Mouse (Mus musculus) activated CD4-positive, CD25-positive, alpha-beta regulatory T cell, adult 4 months (primary cell): ENCODE results near the gene Spink4. TPM values are rescaled to one million over a fixed set of nuclear protein-coding genes. Genes with fewer than 3 reads are reported as not detected.
"Not testable (repeated sequence)": the region's sequence is repeated elsewhere in the genome, so short reads cannot be mapped to it uniquely, and the experiment has no call there.

Source experiments
- ATAC-seq: one replicate; pipeline ENCODE4 v1.8.0; 2017
- polyA plus RNA-seq, 2 experiments: library from polyadenylated mRNA; unstranded; fragments of 100-300 nt; shearing (Covaris generic); gene quantifications; one replicate each; pipeline ENCODE4 v1.2.1; 2017

Spink4 gene
- polyA plus RNA-seq, 2 experiments from 2014 or later, result not detected

- ATAC-seq, result peak; percentile 69
Measured at GRCm38 (mm10) chr4:40906298-40906697, 13.6 kb upstream of the Spink4 start.

DNA sequence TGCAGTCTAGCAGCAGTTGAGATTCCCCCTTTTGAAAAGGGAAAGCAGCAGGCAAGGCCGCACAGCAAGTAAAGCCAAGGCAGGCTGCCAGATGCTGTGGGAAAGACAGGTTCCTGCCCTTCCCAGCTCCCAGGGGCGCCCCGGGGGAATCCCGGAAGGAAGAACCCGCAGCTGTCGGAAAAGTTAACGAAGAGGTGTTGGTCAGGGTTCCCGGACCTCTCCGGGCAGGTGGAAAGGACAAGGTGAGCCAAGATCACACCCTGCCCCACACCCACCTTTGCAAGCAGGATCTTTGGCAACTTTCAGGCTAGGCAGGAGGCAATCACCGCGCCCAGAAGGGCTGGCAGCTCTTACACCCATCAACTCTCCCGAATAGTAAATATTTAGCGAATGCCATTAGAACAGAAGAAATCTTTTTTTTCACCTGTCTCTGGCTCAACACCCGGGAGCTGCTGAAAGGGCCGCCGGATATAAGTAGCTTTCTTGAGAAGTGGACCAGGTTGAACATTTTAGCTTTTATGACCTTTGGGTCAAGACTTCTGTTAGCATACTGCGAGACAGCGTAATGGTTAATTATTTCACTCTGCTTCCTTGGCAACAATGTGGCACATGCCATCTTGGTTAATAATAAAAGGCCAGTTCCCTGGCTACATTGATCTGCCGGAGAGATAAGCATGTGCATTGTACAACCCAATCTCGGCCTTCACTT lies 11.4 kb upstream of the Spink4 start:
- ATAC-seq, result no peak

DNA sequence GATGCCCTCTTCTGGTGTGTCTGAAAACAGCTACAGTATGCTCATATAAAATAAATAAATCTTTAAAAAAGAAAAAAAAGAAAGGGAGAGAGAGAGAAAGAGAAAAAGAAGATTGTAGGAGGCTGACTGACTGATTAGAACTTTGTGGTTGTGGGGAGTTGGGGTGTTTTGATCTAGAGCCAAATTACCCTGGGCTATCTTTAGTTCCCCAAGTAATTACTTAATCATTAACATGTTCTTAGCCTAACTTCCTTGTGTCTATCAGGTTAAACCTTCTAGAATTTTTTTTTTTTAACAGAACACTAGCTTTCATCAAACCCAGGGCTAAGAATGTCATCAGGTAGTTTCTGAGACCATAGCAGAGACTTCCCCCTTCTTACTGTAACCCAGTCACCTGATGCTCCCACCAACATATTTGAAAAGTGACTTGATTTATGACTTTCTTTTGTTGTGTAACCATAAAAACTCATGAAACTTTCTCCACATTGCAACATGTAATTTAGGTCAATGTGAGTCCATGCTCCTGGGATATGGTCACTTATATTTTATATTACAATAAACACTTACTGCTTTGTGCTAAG lies 5.5 kb upstream of the Spink4 start:
- ATAC-seq, result no peak

- ATAC-seq, result no peak
Measured at GRCm38 (mm10) chr4:40915947-40916346, 3.9 kb upstream of the Spink4 start.

- ATAC-seq, result no peak
Measured at GRCm38 (mm10) chr4:40916592-40917155, 3.2 kb upstream of the Spink4 start.

- ATAC-seq, result no peak
Measured at GRCm38 (mm10) chr4:40920576-40920975, 724 bp downstream of the Spink4 start.

- no peak for ATAC-seq
Measured at GRCm38 (mm10) chr4:40921288-40921687, 1.4 kb downstream of the Spink4 start.

DNA sequence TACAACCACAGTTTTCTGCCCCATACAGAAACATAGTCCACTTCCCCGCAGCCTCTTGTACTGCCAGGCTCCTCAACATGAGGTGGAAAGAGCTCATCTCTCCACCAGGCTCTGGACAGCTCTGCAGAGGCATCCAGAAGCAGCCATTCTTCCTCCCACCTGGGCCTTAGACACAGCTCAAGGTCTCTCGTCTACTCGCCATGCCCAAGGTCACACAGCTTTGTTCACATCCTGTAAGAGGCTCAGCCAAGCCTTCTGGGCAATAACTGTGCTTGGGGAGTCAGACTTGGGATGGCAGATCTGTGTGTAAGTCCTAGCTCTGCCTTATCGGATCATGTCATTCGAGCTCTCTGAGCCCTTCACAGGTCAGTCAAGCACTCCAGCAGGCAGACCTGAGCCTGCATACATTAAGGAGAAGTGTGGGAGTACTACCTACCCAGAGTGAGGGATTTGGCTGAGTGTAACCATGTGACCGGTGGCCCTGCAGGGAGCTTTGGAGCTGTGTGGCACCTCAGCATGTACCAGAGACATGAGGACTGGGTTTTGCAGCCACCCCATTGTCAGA lies 3.3 kb downstream of the Spink4 start:
- ATAC-seq, result no peak

- no peak for ATAC-seq
Measured at GRCm38 (mm10) chr4:40925568-40925967, 5.7 kb downstream of the Spink4 start.

- no peak for ATAC-seq
Measured at GRCm38 (mm10) chr4:40929046-40929445, 9.2 kb downstream of the Spink4 start.

DNA sequence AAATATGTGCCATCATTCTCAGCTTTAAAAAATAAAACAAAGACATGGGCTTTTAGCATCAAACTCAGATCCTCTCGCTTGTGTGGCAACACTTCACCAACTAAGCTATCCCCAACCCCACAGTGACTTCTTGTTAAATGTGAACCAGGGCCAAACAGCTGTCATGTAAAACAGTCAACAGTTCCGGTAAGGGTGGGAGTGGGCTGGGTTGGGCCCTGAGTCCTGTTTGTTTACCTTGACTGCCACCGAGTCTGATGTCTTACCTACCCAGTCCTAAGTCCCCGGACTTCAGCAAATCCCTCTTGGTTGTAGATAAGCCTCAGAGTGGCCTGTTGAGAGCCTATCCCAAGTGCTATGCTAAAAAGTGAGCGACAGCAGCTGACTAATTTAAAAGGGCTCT lies 13.8 kb downstream of the Spink4 start:
- ATAC-seq, result no peak

GRCm38 (mm10) chr4:40934369-40934768 lies 14.5 kb downstream of the Spink4 start:
- ATAC-seq, result not testable (repeated sequence)

- ATAC-seq, result no peak
Measured at GRCm38 (mm10) chr4:40936175-40936839, 16.5 kb downstream of the Spink4 start.

DNA sequence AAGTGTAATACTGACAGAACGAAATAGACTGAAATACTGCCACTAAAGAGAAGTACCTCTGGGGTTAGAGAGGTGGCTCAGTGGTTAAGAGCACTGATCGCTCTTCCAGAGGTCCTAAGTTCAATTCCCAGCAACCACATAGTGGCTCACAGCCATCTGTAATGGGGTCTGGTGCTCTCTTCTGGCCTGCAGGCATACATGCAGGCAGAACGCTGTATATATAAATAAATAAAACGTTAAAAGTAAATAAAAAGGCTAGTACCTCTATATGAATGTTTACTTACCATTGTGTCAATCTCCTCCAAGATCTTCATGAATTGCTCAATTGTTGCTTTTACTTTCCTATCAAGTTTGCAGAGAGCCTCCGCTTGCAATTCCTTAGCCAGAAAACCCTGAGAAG lies 18.9 kb downstream of the Spink4 start:
- ATAC-seq, result no peak

GRCm38 (mm10) chr4:40943651-40944050 lies 23.8 kb downstream of the Spink4 start:
- no peak for ATAC-seq

DNA sequence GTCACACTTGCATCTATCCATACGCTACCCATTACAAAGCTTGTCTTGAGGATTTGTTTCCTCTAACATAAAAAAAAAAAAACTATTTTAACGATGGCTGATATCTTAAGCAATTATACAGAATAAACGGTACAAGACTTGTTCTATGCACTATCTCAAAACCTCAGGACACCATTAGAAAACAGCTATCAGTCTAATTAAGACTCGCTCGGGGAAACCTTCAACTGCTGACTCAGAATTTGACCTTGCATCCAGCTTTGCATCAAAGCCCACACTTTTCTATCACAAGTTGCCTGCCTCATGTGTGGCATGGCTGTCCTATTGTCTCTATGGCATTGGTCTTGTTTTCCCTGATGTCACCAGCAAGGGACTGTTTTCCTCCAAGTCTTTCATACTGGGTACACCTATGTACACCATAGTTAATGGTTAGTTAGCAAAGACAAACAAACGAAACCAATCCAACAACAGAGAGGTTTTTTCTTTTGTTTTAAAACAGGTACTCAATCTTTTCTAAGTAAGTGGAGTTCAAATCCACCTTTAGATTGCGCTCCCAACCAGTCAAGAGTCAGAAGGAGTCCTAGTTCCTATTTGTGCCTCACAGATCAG lies 26.8 kb downstream of the Spink4 start:
- no peak for ATAC-seq

GRCm38 (mm10) chr4:40947565-40948159 lies 27.8 kb downstream of the Spink4 start:
- ATAC-seq, result peak; percentile 7

- peak; percentile 94 for ATAC-seq
Measured at GRCm38 (mm10) chr4:40948160-40948708, 28.4 kb downstream of the Spink4 start, which contains the start of the genes Bag1 and Chmp5. Gene Bag1, minus strand, starts transcription at chr4:40948294. Gene Chmp5, plus strand, starts transcription at chr4:40948407.

DNA sequence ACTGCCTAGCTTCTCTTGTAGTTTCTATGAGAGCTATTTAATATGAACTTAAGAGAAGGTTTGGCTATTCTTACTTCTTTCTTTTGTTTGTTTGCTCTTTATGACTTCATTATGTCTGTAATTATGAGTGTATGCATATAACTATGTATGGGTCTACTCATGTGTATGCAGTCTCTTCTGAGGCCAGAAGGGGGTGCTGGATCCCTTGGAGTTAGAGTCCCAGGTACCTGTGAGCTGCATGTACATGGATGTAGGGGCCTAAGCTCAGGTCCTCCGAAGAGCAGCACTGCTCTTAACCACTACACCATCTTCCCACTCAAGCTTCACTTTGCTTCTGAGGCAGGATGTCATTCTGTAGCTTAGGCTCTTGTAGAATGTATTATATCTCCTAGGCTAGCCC lies 33.7 kb downstream of the Spink4 start:
- peak; percentile 43 for ATAC-seq

- ATAC-seq, result no peak
Measured at GRCm38 (mm10) chr4:40955942-40956341, 36.1 kb downstream of the Spink4 start.

DNA sequence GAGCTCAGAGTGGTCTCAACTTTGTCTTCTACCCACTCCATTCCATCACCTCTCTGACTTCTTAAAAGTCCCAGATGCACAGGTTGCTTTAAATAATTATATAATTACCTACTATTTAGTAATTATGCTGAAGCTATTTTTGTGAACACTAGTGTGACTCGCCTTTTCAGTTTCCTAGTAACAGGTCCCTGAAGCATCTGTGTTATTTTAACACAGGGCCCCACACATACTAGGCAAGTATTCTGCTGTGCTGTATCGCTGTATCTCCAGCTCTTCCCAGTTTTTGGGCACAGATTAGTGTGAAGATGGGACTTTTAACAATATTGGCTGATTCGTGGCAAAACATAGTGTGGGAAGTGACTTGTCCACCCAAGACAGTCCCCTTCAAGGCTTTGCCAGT lies 43.7 kb downstream of the Spink4 start:
- no peak for ATAC-seq

GRCm38 (mm10) chr4:40969161-40969560 lies 49.3 kb downstream of the Spink4 start:
- no peak for ATAC-seq
